Mouse (Mus musculus): ENCODE measurements around the gene Gm17428.
A peak's percentile ranks its signal among the peaks of the same experiment; 100 is the strongest.
"Not testable (repeated sequence)": the region's sequence is repeated elsewhere in the genome, so short reads cannot be mapped to it uniquely, and the experiment has no call there.

Gene Gm17428

DNA sequence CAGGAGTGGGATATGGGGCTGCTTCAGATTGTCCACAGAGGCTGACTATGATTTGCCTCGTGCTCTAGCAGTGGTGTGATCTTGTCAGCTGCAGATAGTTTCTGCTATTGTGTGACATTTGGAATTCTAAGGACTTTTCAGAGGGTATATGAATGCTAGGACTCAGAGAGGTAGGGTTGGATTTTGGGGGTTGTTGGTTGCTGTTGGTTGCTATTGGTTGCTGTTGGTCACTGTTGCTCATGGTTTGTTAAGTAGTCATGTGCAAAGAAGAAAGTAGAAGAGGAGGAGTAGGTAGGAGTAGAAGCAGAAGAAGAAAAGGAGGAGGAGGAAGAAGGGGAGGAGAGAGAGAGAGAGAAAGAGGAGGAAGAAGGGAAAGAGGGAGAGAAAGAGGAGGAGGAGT lies at the start of gene Gm17428:
Gm17428 (plus strand) TSS at position 301 of the 400 bp plus-strand sequence.
- no peak for DNase-seq (ENCODE audit: low spot score in 2 of 2)

DNA sequence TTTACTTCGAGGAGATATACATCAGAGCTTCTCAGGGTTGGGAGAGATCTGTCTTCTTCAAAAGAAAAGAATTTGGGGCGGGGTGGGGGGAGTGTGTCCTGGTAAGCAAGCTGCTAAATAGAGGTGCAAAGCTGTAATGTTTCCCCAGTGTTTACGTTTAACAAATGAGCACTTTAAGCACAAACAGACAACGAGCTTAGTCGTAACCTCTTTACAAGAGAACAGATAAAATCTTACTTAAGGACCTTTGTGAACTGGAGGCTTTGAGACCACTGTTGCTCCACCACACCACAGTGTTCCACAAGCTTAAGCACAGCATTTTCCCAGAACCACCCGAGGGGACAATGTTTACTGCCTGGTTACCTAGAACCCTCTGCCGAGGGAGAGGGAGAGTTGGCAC lies 49.4 kb upstream of the Gm17428 start:
- DNase-seq (ENCODE audit: low spot score in 2 of 2) = no peak

DNA sequence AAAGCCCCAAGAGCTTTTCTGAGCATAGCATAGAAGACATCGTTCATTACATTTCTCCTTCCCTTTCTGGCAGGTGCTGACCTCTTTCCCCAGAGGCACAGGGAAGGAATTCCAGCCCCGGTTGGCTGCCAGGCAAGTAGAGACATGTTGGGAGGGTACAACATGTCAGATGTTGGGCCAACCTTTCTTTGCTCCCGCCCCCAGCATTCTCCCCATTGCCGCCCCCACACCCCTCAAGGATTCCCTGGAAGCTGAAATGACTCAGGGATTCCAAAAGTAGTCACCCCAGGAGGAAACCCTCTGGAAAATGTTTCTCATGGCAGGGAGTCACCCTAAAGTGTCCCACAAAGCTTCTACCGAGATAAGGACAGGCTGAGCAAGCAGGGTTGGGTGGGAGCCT lies 46.9 kb upstream of the Gm17428 start:
- no peak for DNase-seq (ENCODE audit: low spot score in 2 of 2)

DNA sequence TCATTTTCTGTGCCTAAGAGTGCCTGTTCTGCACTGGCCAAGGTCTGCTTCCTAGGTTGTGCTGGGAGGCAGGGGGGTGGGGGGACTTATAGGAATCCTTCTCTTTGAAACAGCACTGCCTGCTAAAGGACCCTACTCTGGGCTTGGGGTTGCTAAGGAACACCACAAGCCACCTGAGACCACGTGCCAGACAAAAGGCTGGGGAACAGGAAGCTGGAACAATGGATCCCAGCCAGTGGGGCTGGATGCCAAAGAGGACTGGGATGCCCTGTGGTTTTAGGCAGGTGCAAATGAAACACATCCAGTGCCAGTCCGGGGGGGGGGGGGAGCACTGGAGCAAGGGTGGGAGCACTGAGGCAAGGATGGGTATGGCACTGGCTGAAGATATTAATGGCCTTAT lies 46.3 kb upstream of the Gm17428 start:
- no peak for DNase-seq (ENCODE audit: low spot score in 2 of 2)

DNA sequence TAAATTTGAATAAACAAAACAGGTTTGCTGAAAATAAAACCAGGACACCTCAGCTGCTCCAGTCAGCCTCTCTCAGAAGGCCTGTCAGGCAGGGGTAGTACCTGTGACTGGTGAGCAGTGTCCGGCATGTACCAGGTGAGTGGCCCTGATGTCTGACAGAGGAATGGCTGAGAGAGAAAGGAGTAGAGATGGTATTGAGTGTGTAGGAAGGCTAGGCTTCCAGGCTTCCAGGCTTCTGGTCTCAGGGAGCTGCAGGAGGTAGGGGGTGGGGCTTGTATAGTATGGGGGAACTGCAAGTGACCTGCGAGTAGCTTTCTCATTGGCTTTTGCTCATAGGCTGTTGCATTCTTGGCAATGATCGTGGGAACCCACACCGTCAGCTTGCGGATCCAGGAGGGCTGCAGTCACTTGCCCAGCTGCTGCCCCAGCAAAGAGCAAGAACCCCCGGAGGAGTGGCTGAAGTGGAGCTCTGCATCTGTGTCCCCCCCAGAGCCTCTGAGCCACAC lies 44.0 kb upstream of the Gm17428 start, which contains the start of gene Il25:
Il25 (plus strand) TSS at position 51 of the 506 bp plus-strand sequence.
- no peak for DNase-seq (ENCODE audit: low spot score in 2 of 2)

DNA sequence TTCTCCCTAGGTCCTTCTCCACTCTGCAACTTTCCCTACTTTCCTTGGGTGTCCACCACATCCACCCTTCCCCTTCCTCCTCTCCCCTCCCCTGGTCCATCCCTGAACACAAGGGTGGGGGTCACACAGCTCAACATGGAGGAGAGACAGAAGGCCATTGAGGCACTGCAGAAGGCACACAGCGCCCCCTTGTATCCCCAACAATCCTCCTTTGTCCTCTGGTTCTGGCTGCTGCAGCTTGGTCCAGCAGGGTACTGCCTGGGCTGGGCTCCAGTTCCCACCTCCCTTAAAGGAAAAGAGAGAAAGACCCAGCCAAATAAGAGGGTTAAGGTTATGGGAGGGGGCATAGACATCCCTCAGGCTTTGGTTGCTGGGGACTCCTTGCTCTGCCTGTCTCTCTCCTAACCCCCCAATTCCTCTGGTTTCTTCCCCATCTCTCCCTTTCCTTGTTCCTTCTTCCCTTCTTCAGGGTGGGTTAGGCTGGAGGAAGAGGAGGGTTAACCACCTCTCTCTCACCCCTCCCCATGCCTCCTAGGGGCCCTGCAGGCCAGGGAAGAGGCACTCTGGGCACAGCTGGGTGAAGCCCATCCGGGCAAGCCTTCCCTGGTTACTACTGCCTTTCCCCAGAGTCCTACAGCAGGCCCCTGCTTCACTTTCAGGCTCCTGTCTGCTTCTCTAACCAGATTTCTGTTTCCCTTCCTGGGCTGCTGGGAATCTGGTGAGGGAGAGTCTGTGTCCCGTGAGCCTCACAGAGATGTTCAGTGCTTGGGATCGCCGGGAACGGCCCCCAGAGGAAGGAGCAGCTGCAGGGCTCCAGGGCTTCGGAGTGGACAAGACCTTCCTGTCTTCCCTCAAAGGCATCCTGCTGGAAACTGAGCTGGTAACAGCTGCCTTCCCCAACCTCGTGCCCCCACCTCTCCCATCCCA lies 40.6 kb upstream of the Gm17428 start, which contains the start of gene Cmtm5:
Cmtm5 (plus strand) TSS at position 358 of the 927 bp plus-strand sequence.
- DNase-seq (ENCODE audit: low spot score in 2 of 2) = peak; percentile 38 to 51

DNA sequence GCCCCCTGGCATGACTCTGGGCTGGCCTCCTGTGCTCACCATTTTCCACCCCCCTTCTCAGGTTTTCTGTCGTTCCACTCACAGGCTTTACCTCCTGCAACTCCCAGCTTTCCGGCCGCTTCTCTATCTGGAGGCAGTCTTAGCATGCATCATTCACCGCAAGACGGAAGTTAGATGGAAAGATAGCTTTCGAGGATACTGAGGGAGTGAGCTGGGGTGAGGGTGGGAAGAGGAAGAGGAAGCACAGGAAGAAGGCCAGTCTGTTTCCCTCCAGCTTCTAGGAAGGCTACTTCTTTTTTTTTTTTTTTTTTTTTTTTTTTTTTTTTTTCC lies 39.9 kb upstream of the Gm17428 start:
- DNase-seq (ENCODE audit: low spot score in 2 of 2) = no peak

DNA sequence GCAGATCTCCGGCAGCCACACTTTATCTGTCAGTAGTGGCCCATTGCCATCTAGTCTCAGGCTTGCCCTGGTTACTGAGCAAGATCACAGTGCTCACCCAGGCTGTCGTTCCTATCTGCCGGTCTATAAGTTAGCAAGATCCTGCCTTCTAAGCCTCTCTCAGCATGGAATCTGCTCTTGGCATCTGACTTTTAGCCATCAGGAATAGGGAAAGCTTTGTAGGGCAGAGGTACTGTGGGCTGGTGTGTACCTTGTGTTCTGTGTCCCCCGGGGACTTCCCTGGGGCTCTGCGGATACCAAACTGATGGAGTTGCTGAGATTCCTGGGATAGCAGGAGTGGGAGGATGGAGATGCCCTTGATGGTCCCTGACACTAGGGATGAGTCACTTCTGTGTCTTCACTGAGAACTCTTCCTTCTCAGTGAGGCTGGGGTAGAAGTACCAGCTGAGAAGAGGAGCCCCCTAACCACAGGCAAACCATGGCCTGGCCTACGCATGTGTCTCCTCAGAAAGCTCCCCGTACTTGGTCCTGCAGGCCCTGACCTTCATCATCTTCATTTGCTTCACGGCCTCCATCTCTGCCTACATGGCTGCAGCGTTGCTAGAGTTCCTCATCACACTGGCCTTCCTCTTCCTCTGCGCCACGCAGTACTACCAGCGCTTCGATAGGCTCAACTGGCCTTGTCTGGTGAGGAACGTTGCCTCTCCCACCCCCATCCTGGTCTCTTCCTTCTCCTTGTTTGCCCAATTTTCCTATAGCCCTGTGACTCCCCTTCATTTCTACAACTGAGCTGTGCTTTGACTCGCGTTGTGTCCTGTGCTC lies 39.2 kb upstream of the Gm17428 start:
- no peak for DNase-seq (ENCODE audit: low spot score in 2 of 2)

DNA sequence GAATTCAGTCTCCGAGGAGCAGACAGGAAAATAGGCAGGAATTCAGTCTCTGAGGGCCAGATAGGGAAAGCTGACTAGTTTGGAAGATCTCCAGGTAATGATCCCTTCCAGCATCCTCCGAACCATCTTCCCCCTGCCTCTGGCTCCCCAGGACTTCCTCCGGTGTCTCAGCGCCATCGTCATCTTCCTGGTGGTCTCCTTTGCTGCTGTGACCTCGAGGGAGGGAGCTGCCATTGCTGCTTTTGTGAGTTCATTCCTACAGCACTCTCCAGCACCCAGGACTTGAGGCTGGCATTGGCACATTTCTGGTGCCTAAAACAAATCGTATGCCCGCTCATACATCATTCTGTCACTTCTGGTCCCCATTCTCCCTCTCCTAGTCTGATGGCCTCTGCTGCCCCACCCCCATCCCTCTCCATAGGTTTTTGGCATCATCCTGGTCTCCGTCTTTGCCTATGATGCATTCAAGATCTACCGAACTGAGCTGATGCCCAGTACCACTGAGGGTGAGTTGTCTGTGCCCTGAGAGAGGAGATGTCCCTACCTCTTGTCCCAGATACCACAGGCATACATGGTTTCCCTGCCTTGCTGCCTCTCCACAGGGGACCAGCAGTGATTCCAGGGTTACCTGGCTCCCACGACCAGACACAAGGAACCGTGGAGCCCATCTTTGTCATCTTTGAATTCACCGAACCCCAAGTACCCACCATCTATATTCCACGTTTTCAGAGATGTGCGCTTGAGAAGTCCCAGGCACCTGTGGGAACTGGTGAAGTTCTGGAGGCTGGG lies 38.1 kb upstream of the Gm17428 start:
- no peak for DNase-seq (ENCODE audit: low spot score in 2 of 2)

DNA sequence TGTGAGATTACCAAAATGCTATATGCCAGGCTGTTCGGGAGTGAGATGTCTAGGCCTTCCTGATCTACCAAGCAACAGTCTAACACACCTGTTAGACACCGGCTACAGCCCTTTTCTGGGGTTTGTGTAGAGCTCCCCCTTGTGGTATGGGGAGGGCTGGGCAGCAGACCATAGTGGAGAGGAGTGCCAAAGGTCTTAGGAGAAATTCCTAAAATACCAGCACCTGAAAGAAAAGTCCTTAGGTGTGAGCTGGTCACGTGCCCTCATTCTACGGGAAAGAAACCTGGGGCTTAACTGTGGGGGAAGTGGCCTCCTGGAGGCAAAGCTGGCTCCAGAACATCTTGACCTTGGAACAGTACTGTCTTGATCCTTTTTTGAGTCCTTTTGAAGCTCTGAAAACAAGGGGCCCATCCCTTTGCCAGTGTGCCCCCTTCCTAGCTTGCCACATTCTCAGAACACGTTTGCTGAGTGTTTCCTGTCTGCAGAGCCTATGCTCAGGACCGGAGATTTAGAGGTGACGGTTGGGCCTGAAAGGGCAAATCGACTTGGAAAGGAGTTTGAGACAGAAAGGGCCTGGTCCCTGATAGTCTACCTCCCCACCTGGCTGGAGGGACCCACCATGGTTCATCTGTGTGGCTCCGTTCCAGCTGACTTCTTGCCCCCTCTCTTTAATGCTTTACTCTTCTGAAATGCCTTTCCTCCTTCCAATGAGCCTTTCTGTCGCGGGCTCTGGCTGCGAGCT lies 37.1 kb upstream of the Gm17428 start:
- DNase-seq (ENCODE audit: low spot score in 2 of 2) = peak; percentile 50 to 59

DNA sequence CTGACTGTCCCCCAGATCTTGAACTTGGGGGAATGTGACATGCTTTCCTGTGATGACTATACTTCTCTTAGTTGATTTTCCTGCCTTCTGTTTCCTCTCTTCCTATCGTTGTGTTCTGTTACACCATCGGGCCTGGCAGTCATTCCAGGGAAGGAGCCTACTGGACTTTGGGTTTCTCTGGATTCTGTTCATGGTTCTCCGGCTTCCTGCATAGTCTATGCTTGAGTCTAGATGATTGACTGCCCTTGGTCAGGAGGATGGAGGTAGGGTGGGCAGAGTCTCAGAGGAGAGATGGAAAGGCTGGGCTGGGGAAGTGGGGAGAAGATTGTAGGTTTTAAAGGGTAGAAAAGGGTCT lies 36.6 kb upstream of the Gm17428 start:
- no peak for DNase-seq (ENCODE audit: low spot score in 2 of 2)

DNA sequence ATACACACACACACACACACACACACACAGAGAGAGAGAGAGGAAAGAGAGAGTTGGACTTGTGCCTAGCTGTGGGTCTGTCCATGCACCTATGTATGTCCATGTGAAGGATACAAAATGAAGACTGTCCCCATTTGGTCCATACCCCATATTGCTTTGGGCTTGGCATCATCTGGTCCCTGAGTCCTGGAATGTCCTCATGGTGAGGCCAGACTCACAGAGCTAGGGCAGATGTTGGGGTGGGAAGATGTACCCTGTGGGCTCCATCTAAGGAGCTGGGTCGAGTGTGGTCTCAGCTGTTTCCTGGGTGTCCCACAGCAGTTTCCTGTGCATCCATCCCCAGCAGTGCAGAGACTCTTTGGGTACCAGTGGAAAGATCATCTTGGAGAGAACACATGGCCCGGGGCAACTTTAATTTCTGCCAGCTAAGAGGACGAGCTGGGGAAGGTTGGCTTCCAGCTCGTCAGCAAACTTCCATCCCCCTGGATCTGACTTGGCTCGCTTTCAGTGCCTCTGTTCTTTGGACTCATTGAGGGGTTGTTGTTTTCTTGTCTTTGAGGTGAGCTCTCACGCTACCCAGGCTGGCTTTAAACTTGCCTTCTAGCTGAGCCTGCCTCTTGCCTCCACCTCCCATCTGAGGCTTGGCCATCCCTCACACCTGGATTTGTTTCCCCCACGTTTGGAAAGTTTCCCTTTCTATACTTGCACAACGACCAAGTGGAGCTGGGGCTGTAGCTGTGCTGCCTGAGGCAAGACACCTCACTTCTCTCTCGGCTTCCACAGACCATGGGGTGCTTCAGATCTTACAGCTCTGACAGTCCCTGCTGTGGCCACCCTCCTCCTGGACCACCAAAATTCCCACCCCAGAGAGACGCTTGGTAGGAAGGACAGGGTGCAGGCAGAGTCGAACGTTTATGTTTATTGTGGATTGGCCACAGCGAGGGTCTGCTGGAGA lies 35.4 kb upstream of the Gm17428 start:
- DNase-seq (ENCODE audit: low spot score in 2 of 2) = no peak

DNA sequence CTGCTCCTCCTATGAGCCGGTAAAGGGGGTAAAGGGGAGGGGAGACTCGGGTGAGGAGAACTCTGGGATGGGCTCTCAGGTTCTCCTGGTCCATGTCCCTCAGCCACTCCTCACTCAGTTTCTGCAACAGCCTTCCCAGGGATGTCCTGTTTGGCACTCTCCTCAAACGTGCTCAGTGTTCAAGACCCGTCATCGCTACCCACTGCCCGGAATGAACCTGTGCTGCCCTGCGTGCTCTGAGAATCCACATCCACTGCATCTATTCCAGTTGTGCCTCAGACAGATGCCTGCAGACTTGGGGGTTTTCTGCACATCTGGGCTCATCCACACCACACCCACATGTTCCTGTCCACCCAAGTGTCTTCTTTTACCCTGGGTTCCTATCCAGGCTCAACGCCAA lies 34.3 kb upstream of the Gm17428 start:
- DNase-seq (ENCODE audit: low spot score in 2 of 2) = no peak

DNA sequence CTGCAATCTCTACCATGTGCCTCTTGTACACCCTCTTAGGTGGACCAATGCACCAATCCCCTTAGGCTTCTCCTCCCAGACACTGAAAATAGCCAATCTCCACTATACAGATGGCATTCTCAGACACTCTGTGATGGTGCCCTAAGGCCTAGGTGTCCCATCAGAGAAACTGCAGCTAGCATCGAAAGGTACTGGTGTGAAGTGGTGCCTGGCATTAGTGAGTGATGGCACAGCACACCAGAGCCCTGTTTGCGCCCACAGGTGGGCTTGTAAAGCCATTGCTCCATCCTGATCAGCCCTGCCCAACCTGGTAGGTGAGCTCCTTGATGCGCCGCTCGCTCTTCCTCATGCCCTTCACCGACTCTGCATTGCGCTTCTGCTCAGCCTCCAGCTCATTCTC lies 32.8 kb upstream of the Gm17428 start:
- no peak for DNase-seq (ENCODE audit: low spot score in 2 of 2)

DNA sequence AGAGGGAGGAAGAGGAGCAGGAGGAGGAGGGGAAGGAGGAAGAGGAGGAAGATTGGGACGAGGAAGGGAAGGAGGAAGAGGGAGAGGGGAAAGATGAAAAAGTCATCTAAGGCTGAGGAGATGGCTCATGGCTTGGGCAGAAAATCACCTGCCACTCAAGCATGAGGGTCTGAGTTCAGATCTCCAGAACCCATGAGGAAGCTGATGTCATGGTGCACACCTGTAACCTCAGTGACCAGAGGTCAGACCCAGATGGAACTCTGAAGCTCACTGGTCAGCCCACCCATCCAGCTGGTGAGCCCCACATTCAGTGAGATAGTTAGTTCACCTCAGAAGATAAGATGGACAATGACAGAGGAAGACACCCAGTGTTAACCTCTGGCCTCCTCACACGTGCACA lies 31.8 kb upstream of the Gm17428 start:
- no peak for DNase-seq (ENCODE audit: low spot score in 2 of 2)

DNA sequence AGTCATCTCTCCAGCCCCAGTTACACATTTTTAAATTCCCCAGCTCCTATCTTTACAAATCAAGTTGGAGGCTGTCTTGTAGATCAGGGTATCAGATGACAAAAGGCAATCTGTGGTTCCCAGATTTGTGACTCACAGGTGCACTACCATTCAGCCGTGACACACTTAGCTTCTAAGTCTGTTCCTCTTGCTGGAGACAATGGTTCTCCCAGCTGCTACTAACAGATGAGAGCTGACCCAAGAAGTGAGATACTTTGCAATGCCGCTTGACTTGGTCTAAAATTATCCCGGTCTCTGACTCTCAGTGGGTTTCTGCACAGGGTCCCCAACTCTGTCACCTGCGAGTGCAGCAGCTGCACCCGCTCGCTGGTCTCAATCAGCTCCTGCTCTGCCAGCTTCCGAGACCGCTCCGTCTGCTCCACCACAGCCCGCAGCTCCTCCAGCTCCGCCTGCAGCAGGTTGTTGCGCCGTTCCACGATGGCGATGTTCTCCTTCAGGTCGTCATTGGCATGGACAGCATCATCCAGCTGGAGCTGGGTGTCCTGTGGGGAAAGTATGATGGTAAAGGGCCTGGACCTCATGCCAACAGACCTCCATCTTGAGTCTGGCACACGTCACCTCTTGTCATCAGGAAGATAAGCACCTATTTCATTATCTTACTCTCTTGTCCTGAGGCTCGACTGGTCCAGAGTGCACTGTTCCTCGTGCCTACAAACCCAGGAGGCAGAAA lies 30.6 kb upstream of the Gm17428 start:
- DNase-seq (ENCODE audit: low spot score in 2 of 2) = no peak

DNA sequence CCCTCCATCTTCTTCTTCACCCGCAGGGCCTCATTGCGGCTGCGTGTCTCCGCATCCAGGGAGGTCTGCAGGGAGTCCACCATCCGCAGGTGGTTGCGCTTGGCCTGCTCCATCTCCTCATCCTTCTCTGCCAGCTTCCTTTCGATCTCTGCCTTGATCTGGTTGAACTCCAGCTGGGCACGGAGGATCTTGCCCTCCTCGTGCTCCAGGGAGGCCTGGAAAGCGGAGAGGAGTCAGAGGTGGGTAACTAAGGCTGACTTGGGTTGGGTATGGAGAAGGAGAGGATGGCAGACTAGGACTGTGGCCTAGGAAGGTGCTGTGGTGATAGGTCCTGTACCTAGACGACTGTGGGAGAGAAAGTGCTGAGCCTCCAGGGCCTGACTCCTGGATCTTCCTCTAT lies 29.7 kb upstream of the Gm17428 start:
- DNase-seq (ENCODE audit: low spot score in 2 of 2) = not testable (repeated sequence)

DNA sequence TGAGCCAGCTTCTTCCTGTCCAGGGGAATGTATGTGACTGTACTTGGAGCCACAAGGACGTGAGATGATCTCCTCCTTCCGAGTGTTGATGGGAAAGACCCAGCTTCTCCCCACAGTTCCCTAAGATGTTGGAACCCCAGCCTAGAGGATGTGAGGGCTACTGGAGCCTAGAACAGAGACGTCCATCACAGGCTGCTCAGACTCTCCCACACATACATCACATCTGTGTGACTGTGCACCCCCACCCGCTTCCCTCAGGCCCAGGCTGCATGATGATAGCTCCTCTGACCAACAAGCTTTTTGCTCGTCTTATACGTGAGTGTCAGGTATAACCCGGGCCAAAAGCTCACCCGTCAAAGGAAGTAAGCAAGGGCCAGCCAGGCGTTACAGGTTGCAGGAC lies 28.0 kb upstream of the Gm17428 start:
- DNase-seq (ENCODE audit: low spot score in 2 of 2) = no peak

DNA sequence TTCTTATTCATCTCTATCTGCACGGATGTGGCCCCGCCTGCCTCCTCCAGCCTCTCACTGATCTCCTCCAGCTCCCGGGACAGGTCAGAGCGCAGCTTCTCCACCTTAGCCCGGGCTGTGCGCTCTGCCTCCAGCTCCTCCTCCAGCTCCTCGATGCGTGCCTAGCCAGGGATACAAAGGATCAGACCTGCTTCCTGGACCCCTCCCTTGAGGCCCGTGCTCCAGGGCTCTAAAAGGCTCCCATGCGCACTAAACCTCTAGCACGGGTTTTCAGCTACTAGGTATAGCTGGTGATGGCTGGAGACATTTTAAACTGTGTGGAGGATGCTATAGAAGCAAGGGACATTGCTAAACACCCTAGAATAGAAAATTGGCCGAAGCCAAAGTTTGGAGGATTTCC lies 26.2 kb upstream of the Gm17428 start:
- DNase-seq (ENCODE audit: low spot score in 2 of 2) = no peak
